Mouse (Mus musculus): ENCODE results near the gene Kmt2e.
"Not testable (repeated sequence)": the region's sequence is repeated elsewhere in the genome, so short reads cannot be mapped to it uniquely, and the experiment has no call there.

Gene Kmt2e

DNA sequence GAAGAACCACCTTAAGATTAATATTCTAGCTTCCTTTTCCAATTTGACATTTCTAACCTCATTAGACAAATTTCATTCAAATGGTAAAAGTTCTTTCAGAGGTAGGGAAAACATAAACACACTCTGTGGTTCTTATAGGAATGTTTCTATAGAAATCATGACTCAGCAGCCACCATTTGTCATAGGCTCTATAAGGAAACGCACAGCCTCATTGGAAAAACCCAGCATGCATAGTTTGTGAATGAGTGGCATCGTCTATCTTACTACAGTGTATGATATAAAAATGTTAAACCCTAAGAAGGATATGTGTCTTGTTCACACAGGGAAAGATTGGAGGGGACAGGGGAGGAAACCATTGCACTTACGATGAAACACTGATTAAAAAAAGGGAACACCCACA, 71.3 kb downstream of the Kmt2e start:
- DNase-seq = no peak

DNA sequence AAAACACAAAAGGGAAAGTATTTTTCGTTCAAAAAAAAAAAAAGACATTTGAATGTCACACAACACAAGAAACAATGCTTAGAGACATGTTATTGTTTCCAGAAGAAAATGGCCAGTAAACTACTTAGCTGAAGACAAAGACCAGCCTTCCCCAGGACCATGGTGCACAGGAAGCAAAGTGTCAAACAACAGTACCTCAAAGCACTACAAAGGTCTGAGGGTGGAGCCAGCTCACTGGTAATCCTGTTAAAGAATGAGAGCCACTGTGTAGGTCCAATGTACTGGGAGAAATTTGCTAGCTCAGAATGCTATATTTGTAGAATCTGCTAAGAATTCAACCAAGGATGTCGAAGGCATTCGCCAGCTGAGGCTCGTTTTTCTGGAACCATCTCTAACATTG, 73.0 kb downstream of the Kmt2e start:
- DNase-seq = no peak

DNA sequence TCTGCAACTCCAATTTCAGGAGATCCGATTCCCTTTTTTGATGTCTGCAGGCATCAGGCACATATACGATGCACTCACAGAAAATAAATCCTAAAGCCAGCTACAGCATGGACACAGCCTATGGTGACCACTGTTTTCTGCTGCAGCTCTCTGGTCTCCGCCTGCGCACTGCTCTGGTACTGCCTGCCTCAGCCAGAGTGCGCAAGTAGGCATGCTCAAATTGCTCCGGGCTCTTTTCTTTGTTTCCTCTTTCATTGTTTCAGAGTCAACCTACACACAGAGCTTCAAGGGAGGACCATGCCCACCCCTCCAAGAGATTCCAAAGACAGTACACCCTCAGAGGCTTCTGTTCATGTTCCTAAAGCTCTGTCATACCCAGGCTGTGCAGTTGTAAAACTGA, 74.4 kb downstream of the Kmt2e start:
- DNase-seq = no peak

DNA sequence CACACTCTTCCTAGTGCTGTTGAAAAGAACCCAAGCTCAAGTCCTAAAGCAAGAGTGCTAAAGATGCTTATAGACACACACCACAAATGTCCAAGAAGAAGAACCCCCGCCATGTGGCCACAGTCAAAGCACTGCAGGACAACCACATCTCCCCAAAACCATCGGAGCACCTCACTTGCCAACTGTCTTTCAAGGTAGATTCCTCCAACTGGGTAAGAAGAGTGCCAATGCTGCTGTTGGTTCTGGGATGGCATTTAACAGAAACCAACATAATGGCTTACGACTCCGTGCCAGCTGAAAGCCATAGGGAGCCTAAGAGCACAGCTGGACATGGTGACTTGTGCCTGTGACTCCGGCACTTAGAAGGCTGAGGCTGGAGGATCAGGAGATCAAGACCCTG, 77.2 kb downstream of the Kmt2e start:
- DNase-seq = no peak

DNA sequence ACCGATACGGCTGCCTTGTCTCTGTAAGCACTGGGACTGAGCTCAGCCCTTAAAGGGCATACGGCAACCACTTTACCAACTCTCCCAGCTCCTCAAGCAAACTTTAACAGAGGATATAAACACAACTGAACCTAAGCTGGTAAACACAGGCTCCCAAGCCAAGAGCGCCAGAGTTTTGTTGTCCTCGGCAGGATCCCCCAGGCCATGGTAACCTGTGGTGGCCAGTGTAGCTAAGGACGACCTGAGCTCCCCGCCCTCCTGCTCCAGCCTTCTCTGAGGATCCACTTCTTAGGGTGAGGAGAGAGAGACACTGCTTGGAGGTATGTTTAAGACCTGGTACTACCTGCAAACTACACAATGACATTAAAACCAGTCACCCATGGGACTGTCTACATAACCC, 78.3 kb downstream of the Kmt2e start:
- no peak for DNase-seq

DNA sequence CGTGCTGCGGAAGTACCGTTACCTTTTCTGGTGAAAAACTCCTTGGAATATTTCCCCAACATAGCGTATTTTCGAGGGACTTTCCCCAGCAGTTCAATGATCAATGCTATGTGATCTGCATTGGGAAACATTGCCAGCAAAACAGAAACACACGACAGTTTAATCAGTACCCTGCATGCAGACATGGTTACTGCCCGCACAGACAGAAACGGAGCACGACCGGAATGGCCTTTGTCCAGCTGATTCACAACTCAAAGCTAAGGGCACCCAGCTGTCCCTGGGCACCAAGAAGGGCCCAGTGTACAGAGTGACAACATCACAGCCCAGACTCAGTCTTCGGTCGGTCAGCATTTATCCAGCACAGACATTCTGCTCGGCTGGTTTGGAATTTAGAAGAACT, 79.2 kb downstream of the Kmt2e start:
- DNase-seq = no peak

DNA sequence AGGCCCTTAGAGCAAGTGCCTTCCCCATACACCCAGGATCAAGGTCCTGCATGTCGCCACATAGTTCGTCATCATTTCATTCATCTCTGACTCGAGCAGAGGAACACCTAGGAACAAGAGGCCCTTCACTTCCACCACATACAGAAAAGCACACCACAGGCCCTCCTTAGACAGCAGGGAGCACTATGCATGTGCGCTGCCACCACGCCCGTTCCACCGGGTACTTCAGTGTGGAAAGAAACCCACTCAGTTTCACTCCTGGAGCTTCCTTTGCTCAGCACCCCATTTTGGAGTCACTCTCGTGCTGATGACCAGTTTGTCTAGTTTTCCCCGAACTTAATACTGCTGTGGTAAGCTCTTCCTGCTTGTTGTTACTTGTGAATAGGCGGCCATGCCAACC, 80.8 kb downstream of the Kmt2e start:
- no peak for DNase-seq

DNA sequence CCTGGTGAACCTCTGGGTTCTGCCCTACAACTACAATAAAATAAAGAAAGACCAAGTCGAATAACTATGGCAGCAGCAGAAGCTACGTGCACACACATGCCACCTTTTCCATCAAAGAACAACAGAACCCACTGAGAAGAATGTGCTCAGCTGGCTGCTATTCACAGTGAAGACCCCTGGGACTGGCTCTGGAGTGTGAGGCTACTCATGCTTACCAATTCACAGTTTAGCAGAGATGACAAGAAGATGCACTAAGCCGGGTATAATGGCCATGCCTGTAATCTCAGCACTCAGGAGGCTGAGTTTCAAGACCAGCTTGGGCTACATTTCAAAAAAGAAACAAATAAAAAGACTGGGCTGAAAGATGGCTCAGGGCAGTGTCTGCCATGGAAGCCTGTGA, 82.7 kb downstream of the Kmt2e start:
- DNase-seq = no peak

DNA sequence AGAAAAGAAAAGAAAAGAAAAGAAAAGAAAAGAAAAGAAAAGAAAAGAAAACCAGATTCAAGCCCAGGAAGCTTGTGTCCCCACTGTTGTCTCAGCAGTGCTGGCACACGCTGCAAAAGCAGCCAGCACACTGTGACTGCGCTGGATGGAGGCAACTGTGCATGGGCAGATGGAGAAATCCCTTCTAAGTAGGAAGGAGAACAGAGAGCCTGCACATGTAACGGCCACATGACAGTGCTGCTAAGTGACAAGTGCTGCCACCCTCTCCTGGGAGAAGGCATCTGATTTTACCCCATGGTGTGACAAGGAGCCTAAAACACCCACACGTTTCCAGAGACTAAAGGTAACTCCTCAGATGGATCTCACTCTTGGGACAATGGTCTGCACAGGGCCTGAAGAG, 83.6 kb downstream of the Kmt2e start:
- peak; percentile 25 to 34 for DNase-seq

DNA sequence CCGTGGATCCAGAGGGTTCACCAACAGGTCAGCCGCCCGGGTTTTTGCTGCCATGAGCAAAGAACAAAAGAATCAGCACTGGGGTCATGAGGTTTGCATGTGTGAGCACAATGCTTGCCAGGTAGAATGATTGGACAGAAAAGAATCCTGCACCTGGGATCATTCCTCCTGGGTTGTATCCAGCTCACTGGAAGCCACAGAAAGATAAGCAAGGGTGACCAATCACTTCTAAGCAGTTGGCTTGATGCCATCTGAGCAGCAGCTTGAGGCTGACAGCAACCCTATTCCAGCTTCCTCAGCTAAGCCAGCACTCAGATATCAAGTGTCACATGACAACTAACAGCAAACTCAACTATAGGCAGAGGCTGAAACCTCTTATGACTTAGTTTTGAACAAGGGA, 84.4 kb downstream of the Kmt2e start:
- peak; percentile 48 to 49 for DNase-seq

DNA sequence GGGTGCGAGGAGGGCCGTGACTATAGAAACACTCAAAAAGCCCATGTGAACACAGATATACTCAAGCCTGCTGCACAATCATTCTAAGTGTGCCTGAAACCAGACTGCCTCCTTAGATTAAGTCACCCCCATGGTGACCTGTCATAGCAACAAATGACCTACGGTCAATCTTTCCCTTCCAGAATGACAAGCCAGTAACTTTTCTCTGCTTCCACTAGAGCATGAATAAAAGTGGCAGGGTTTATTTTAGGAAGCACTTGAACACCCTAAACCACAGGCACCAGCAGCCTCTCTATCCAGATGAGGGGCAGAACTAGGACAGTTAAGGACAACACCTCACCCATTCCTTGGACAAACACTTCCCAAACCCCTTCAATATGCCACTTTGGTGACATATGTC, 85.4 kb downstream of the Kmt2e start:
- no peak for DNase-seq

DNA sequence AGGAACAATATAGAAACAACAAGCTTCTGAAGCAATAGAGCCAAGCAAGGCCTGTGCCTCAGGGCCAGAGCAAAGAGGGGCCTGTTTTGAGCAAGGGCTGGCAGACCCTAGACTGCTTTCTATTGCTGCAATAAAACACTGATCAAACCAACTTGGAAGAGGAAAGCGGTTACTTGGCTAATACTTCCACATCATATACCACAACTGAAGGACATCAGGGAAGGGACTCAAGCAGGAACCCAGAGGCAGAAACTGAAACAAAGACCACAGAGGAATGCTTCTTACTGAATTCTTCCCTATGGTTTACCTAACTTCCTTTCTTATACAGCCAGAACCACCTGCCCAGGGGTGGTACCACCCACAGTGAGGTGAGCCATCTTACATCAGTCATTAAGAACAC, 87.4 kb downstream of the Kmt2e start:
- DNase-seq = no peak

DNA sequence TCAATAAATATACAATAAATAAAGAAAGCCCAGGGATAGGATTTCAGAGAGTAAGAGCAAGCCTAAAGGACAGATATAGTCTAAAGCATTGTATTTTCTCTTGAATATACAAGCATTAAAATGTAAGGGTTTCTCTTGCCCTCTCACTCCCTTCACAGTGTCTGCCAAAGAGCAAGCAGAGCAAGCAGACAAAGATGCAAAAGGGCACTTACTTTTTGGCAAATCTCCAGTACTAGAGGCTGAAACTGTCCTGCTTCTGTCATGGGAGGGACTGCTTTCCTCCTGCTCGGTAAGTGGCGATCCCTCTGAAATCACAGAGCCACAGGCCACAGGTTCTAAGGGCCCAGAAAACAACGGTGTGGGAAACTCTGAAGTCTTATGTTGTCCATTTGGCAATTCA, 89.7 kb downstream of the Kmt2e start:
- DNase-seq = no peak

DNA sequence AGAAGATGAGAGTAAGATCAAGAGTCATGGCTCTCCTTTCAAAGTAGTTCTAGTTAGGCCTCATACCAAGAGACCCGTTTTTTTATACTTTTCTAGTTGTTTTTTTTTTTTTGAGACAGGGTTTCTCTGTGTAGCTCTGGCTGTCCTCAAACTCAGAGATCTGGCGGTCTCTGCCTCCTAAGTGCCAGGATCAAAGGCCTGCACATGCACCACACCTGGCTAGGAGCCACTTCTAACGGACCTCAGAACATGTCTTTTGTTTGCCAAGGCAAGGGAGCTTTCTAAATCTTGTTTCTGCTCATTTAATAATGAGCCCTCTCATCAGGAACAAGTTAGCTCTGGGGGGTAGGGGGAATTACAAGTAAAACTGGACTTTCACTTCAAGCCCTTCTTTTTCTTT, 90.4 kb downstream of the Kmt2e start:
- no peak for DNase-seq

DNA sequence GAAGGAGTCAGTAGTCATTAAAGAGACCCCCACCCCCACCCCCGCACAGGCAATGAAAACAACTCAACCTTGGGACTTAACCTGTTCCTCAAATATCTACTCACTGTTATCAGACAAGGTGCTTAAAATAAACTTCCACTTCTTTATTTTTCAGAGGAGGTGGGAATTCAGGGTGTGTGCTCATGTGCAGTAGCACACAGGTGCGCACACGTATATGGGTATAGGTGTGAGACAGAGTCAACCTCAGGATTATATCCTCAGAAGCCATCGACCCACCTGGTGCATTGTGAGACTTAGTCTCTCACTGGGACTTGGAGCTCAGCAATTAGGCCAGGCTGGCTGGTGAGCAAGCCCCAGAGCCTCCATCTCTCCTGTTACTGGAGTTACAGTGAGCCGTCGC, 96.9 kb downstream of the Kmt2e start:
- DNase-seq = no peak

DNA sequence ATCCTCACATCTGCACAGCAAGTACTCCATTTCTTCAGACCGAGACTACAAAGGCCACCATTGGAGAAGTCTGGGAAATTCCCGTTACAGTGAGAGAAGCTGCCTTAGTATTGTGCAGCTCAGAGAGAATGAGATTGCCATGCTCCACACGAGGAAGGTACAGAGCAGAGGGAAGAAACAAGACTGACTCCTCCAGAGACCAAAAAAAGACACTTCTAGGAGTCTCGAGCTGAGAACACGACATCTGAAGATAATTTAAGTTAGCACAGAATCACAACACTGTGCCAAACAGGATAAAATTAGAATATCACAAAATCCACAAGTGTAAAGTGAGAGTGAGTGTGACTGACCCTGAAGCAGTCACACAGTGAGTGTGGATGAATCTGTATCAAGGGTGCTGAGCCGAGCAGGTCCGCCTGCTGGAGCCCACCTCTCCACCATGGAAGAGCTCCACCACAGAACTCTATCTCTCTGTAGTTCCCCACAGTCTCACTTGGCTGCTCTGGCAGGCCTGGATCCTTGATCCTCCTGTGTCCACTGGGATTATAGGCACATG, 97.4 kb downstream of the Kmt2e start:
- DNase-seq = no peak

DNA sequence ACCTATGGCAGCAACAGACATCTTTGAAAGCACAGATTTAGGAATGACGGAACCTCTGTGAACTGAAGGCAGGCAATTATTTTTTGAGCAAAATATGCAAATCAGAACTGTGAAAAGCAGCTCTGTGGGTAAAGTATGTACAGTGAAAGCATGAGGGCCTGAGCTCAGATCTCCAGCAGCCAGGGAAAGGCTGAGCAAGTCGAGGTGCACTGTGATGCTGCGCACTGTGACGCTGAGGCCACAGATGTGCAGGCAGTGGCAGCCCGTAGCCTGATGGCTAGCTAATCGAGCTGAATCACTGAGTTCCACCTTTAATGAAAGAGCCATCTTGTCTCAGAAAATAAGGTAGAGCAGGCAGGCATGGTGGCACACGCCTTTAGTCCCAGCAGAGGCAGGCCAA, 101.5 kb downstream of the Kmt2e start:
- DNase-seq = no peak

DNA sequence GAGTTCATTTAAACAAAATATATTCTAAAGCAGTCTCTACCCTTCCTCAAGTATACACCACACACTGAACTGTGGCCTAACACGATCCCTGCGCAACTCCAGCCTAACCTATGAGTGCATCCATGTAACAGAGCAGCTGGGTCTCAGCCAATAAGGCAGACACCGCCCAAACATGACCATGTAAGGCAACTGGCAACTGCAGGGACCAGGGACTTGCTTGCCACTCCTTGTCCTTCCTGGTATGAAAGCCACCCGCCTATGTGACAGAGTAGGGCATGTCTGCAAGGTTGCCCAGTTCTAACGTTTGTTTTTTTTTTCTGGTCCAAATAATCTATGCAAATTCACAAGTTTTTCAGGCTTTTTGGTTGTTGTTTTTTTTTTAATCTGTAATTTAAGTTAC, 117.4 kb downstream of the Kmt2e start:
- no peak for DNase-seq

DNA sequence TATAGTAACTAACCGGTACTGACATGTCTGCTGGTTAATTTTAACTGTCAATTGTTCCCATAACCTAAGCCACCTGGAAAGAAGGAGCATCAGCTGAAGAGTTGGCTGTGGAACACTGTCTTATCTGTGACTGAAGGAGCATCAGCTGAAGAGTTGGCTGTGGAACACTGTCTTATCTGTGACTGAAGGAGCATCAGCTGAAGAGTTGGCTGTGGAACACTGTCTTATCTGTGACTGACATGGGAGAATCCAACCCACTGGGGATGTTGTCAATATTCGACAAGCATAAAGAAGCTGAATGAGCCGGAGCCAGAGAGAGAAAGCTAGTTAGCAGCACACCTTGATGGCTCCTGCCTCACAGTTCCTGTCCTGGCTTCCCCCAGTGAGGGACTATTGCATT, 119.1 kb downstream of the Kmt2e start:
- not testable (repeated sequence) for DNase-seq
